Mouse (Mus musculus) embryo, embryonic 11 days (tissue): ENCODE results near the gene Rcbtb2.
"Not testable (repeated sequence)": the region's sequence is repeated elsewhere in the genome, so short reads cannot be mapped to it uniquely, and the experiment has no call there.

ENCODE experiments used
- DNase-seq: peaks from one replicate; pipeline ENCODE4 v3.0.0-alpha.2; 2015

Gene Rcbtb2

GRCm38 (mm10) chr14:73122923-73123278 is at the start of gene Rcbtb2:
TSS of gene Rcbtb2 (plus strand) at chr14:73123037.
- DNase-seq = no peak

GRCm38 (mm10) chr14:73083563-73083962 is 39.3 kb upstream of the Rcbtb2 start:
- DNase-seq = no peak

GRCm38 (mm10) chr14:73086425-73086824 is 36.4 kb upstream of the Rcbtb2 start:
- no peak for DNase-seq

GRCm38 (mm10) chr14:73087247-73087646 is 35.6 kb upstream of the Rcbtb2 start:
- no peak for DNase-seq

- no peak for DNase-seq
Measured at GRCm38 (mm10) chr14:73087746-73088145, 35.1 kb upstream of the Rcbtb2 start.

- no peak for DNase-seq
Measured at GRCm38 (mm10) chr14:73088224-73088623, 34.6 kb upstream of the Rcbtb2 start.

- DNase-seq = no peak
Measured at GRCm38 (mm10) chr14:73092871-73093270, 30.0 kb upstream of the Rcbtb2 start.

GRCm38 (mm10) chr14:73094802-73095550 is 27.9 kb upstream of the Rcbtb2 start:
- no peak for DNase-seq

- DNase-seq = peak; percentile 71
Measured at GRCm38 (mm10) chr14:73098677-73099387, 24.0 kb upstream of the Rcbtb2 start.

GRCm38 (mm10) chr14:73102270-73102865 is 20.5 kb upstream of the Rcbtb2 start:
- no peak for DNase-seq

- DNase-seq = not testable (repeated sequence)
Measured at GRCm38 (mm10) chr14:73102986-73103385, 19.9 kb upstream of the Rcbtb2 start.

- DNase-seq = no peak
Measured at GRCm38 (mm10) chr14:73104913-73105312, 17.9 kb upstream of the Rcbtb2 start.

GRCm38 (mm10) chr14:73105407-73106185 is 17.2 kb upstream of the Rcbtb2 start:
- peak; percentile 51 for DNase-seq

- DNase-seq = peak; percentile 57
Measured at GRCm38 (mm10) chr14:73106234-73106711, 16.6 kb upstream of the Rcbtb2 start.

GRCm38 (mm10) chr14:73106957-73107356 is 15.9 kb upstream of the Rcbtb2 start:
- no peak for DNase-seq

GRCm38 (mm10) chr14:73107371-73107770 is 15.5 kb upstream of the Rcbtb2 start:
- no peak for DNase-seq

GRCm38 (mm10) chr14:73107952-73108351 is 14.9 kb upstream of the Rcbtb2 start:
- DNase-seq = no peak

- no peak for DNase-seq
Measured at GRCm38 (mm10) chr14:73110682-73111081, 12.2 kb upstream of the Rcbtb2 start.

GRCm38 (mm10) chr14:73111091-73111490 is 11.7 kb upstream of the Rcbtb2 start:
- DNase-seq = no peak

- no peak for DNase-seq
Measured at GRCm38 (mm10) chr14:73112186-73112840, 10.5 kb upstream of the Rcbtb2 start.

- DNase-seq = not testable (repeated sequence)
Measured at GRCm38 (mm10) chr14:73114952-73115351, 7.9 kb upstream of the Rcbtb2 start.

- DNase-seq = no peak
Measured at GRCm38 (mm10) chr14:73116301-73116700, 6.5 kb upstream of the Rcbtb2 start.
